Mouse (Mus musculus) liver, adult 2 months (tissue): ENCODE results near the gene Trim75. TPM values are rescaled to one million over a fixed set of nuclear protein-coding genes. Genes with fewer than 3 reads are reported as not detected.

Experiments
- DNase-seq: peaks from one replicate; pipeline ENCODE4 v3.0.0-alpha.2; 2011; ENCODE audit warnings: low read depth, low spot score; ENCODE audit errors: extremely low read depth
- H3K27ac ChIP-seq: fragments of 200-500 bp; replicated peaks from 2 replicates; pipeline ENCODE4 v1.5.1; 2012; ENCODE audit warnings: low read depth, mild to moderate bottlenecking, control low read depth, inconsistent platforms, low read length; ENCODE audit not compliant: insufficient read depth
- H3K27me3 ChIP-seq: fragments of 200-500 bp; 2 replicates; pipeline ENCODE4 v1.6.1; 2012; ENCODE audit warnings: mild to moderate bottlenecking, moderate library complexity, low read length, inconsistent platforms; ENCODE audit not compliant: control insufficient read depth, insufficient read depth
- H3K36me3 ChIP-seq: fragments of 200-500 bp; 2 replicates; pipeline ENCODE4 v1.6.1; 2012; ENCODE audit warnings: low read length, inconsistent platforms; ENCODE audit not compliant: control insufficient read depth, insufficient read depth
- H3K4me1 ChIP-seq: fragments of 200-500 bp; 2 replicates; pipeline ENCODE4 v1.6.1; 2011; ENCODE audit warnings: low read length; ENCODE audit not compliant: control insufficient read depth, insufficient read depth
- H3K4me3 ChIP-seq: fragments of 200-500 bp; 2 replicates; pipeline ENCODE4 v1.5.1; 2011; ENCODE audit warnings: low read depth, mild to moderate bottlenecking, control low read depth, low read length, moderate library complexity; ENCODE audit not compliant: insufficient read depth
- H3K79me2 ChIP-seq: fragments of 200-500 bp; 2 replicates; pipeline ENCODE4 v1.6.1; 2012; ENCODE audit warnings: inconsistent platforms, mild to moderate bottlenecking, low read length, moderate library complexity; ENCODE audit not compliant: control insufficient read depth, insufficient read depth
- H3K9ac ChIP-seq: fragments of 200-500 bp; 2 replicates; pipeline ENCODE4 v1.6.1; 2012; ENCODE audit warnings: low read depth, mild to moderate bottlenecking, control low read depth, inconsistent platforms, low read length
- CTCF ChIP-seq: fragments of 200-500 bp; IDR thresholded peaks from 2 replicates; pipeline ENCODE4 v1.5.1; 2011; ENCODE audit warnings: low read depth, low read length, control low read depth
- POLR2A ChIP-seq: fragments of 200-500 bp; IDR thresholded peaks from 2 replicates; pipeline ENCODE4 v1.6.1; 2011; ENCODE audit warnings: low read length, control low read depth; ENCODE audit not compliant: insufficient read depth; ENCODE audit errors: extremely low read depth
- WGBS: fragments of 180-500 bp; shearing (Covaris S2); methylation state at CpG from one replicate; pipeline ENCODE4 v1.1.7; 2018; 5-methylcytosine and 5-hydroxymethylcytosine counted together
- polyA plus RNA-seq: library from polyadenylated mRNA; depleted of rRNA; stranded (reverse); fragments of >200 nt; gene quantifications from 2 replicates; pipeline ENCODE4 v1.2.3, GENCODE M21; 2012; rRNA removed
- total RNA-seq: library from RNA; depleted of rRNA; stranded (reverse); fragments of >200 nt; gene quantifications from 2 replicates; pipeline ENCODE4 v1.2.3, GENCODE M21; 2014; rRNA removed

Trim75 gene
- total RNA-seq (not detected in 2 replicates), polyA plus RNA-seq (not detected in 2 replicates)

GRCm38 (mm10) chr8:64987731-64988130, at the start of gene Trim75:
Gene Trim75 (minus strand): TSS chr8:64987831.
- 84% methylated on average over 4 of the region's 4 CpGs for WGBS
- H3K4me3 ChIP-seq = no peak within 1 kb of the TSS
- TF ChIP-seq CTCF (no peak), POLR2A (no peak)

DNA sequence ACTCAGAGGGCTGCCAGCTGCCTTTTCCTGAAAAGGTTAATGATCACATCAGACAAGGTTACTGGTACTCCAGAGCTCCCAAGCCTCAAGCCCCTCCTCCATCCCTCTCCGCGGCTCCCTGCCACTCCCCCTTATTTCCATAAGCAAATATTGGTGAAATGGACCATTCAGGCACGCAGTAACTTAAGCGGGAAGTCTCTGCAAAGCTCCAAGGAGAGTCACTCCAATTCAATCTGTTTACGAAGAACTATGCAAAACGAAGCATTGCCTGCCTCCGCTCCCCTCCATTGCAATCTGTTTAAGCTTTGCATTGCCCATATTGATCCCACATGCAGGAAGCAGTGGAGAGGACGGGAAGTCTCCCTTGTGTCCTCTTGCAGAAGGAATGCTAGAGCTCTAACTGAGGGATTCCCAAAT, 49.5 kb upstream of the Trim75 start, which contains the start of gene Apela:
TSS of gene Apela (minus strand) at position 220 of the 417 bp plus-strand sequence.
- no peak for TF ChIP-seq POLR2A
- TF ChIP-seq CTCF = no peak
- no peaks in the 10 kb centered on the region for H3K36me3 ChIP-seq
- no peak within 1 kb of the TSS for H3K27ac ChIP-seq
- H3K4me3 ChIP-seq = no peak within 1 kb of the TSS; the same call in 1 of the 2 replicates
- H3K9ac ChIP-seq = no peak within 1 kb of the TSS
- peak; percentile 68 for DNase-seq
- H3K79me2 ChIP-seq = no peaks in the 10 kb centered on the region
- 2% methylated on average over 8 of the region's 8 CpGs for WGBS
- peaks cover 2% of the 10 kb centered on the region; the same call in 1 of the 2 replicates for H3K4me1 ChIP-seq
- H3K27me3 ChIP-seq = no peaks in the 10 kb centered on the region; the same call in 1 of the 2 replicates

More at GRCm38 (mm10) chr8:64987731-64988130, at the start of gene Trim75:
- DNase-seq = no peak
- no peaks in the 10 kb centered on the region for H3K4me1 ChIP-seq
- no peaks in the 10 kb centered on the region for H3K79me2 ChIP-seq
- H3K27me3 ChIP-seq = no peaks in the 10 kb centered on the region
- no peak within 1 kb of the TSS for H3K9ac ChIP-seq
- no peak within 1 kb of the TSS for H3K27ac ChIP-seq
- no peaks in the 10 kb centered on the region for H3K36me3 ChIP-seq

GRCm38 (mm10) chr8:65034136-65034535, 46.5 kb upstream of the Trim75 start:
- no peaks in the 10 kb centered on the region for H3K79me2 ChIP-seq
- TF ChIP-seq POLR2A (no peak), CTCF (no peak)
- H3K9ac ChIP-seq = no peak overlapping the region
- 70% methylated on average over 2 of the region's 2 CpGs for WGBS
- H3K27ac ChIP-seq = no peak overlapping the region
- no peak for DNase-seq
- no peak overlapping the region for H3K4me3 ChIP-seq
- peaks cover 2% of the 10 kb centered on the region; the same call in 1 of the 2 replicates for H3K4me1 ChIP-seq
- H3K36me3 ChIP-seq = no peaks in the 10 kb centered on the region
- no peaks in the 10 kb centered on the region; the same call in 1 of the 2 replicates for H3K27me3 ChIP-seq

- no peaks in the 10 kb centered on the region; the same call in 1 of the 2 replicates for H3K27me3 ChIP-seq
- H3K9ac ChIP-seq = no peak overlapping the region
- DNase-seq = no peak
- no peaks in the 10 kb centered on the region for H3K79me2 ChIP-seq
- no peak overlapping the region for H3K27ac ChIP-seq
- no peaks in the 10 kb centered on the region for H3K36me3 ChIP-seq
- TF ChIP-seq POLR2A (no peak), CTCF (no peak)
- H3K4me3 ChIP-seq = no peak overlapping the region
- H3K4me1 ChIP-seq = peaks cover 2% of the 10 kb centered on the region; the same call in 1 of the 2 replicates
- 82% methylated on average over 13 of the region's 13 CpGs for WGBS
Measured at GRCm38 (mm10) chr8:65033056-65033455, 45.4 kb upstream of the Trim75 start.

DNA sequence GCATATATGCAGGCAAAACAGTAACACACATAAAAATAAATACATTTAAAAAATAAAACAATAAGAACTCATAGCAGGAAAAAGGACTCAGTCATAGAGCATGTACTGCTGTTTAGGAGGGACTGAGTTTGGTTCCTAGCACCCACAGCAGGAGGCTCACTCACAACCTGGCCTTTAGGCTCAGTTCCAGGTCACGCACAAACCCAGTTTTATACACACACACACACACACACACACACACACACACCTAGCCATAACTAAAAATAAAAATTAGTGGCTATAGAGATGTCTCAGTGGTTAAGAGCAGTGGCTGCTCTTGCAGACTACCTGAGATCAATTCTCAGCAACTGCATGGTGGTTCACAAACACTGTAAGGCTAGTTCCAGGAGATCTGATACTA, 44.5 kb upstream of the Trim75 start:
- Histone ChIP-seq H3K4me3 (no peak overlapping the region), H3K27ac (no peak overlapping the region), H3K36me3 (no peaks in the 10 kb centered on the region), H3K27me3 (no peaks in the 10 kb centered on the region; the same call in 1 of the 2 replicates), H3K79me2 (no peaks in the 10 kb centered on the region), H3K4me1 (no peaks in the 10 kb centered on the region), H3K9ac (no peak overlapping the region)
- TF ChIP-seq POLR2A (no peak), CTCF (no peak)
- WGBS = 100% methylated on average over 1 of the region's 1 CpGs
- DNase-seq = no peak

DNA sequence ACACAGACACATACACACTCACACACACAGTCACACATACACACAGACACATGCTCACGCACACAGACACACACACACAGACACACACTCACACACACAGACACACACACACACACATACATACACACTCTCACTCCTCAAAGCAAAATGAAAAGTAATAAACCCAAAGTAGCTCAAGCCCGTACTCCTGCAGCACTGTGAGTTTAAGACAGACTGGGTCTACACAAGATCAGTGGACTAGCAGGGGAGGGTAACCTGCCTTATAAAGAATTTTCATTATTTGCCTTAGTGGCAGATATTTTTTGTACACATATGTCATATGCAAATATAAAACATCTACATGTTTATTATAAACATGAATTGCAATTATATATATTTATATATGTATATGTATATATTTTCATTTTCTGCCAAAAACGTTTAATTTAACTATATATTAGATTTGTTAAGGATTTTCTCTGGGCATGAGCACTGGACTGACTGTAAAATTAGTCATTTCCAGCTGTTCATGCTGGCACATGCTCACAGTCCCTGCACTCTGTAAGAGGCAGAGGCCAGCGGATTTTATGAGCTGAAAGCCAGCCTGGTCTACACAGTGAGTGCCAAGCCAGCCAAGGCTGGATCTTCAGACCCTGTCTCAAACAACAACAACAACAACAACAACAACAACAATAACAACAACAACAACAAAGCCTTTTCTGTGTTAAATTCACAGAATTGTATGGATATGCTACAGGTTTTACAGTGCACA, 43.3 kb upstream of the Trim75 start:
- TF ChIP-seq CTCF (no peak), POLR2A (no peak)
- no peaks in the 10 kb centered on the region for H3K4me1 ChIP-seq
- DNase-seq = no peak
- no peak overlapping the region for H3K4me3 ChIP-seq
- no peak overlapping the region for H3K27ac ChIP-seq
- H3K27me3 ChIP-seq = no peaks in the 10 kb centered on the region; the same call in 1 of the 2 replicates
- H3K36me3 ChIP-seq = no peaks in the 10 kb centered on the region
- no peaks in the 10 kb centered on the region for H3K79me2 ChIP-seq
- 78% methylated on average over 4 of the region's 4 CpGs for WGBS
- no peak overlapping the region for H3K9ac ChIP-seq
